Mouse (Mus musculus): ENCODE data around the gene Tgfb1.

DNA sequence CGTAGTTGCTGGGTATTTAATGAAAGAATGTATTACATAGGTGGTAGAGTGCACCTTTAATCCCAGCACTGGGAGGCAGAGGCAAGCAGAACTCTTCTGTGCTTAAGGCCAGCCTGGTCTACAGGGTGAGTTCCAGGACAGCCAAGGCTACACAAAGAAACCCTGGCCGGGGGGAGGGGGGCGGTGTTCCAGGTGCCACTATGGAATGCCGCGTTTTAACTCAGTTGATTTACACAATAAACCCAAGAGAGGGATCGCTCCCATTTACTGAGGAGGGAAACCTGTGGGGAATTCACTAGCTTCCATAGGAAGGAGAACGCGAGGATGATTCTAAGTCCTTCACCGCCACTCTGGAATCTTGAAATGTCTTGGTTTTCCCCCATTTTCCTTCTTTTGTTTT lies 17.2 kb upstream of the Tgfb1 start:
- TF ChIP-seq CTCF (IDR thresholded peaks at IDR 0.05; ENCODE audit: extremely low read depth, insufficient read depth, insufficient read length, insufficient replicate concordance), result no peak
- no peak for TF ChIP-seq POLR2A (IDR thresholded peaks at IDR 0.05; ENCODE audit: low read depth, low read length)

Data from spleen, adult 2 months (tissue).